Mouse (Mus musculus) sigmoid colon, adult 10 weeks (tissue): ENCODE data around the gene Slc7a5. TPM values are rescaled to one million over a fixed set of nuclear protein-coding genes. Genes with fewer than 3 reads are reported as not detected.

Experiments used
- polyA plus RNA-seq: library from polyadenylated mRNA; stranded (reverse); fragments of 350-450 nt; fragmentation: Illumina TruSeq; extraction: RNeasy Lipid Tissue Mini Kit (QIAGEN cat#74804); gene quantifications from one replicate; pipeline ENCODE4 v1.2.3, GENCODE M21; 2014; ENCODE audit warnings: low read depth, low replicate concordance

The Slc7a5 gene
- 1.4 TPM for polyA plus RNA-seq

DNA sequence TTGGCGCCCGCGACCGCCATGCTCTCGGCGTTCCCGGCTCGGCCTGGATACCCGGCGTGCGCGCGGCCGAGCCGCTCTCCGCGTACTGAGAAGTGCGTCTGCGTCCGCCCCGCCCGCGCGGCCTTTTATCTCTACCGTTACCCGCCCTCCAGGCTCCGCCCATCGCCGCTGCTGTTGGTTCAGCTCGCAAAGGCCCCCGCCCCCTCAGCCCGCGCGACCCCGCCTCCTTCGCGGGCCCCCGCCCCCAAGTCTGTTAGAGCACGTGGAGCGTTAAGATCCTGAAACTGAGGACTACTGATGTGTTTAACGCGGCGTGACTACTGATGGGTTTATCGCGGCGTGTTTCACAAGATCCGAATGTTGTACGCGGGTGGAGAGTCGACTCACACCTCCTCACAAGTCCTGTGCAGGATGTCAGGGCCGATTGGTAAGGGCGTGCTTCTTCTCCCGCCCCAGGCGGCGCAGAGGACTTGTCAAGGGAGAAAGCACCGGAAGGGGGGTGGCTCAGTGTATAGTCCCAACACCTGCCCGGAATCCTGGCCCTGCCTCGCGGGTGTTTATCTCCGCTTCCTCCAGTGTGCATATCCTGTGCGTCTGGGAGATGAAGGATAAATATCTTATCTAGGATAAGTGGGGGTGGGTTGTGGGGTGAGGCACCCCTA lies at the start of gene Slc7a5:
Gene Slc7a5, minus strand, starts transcription at position 108 of the 662 bp plus-strand sequence.

DNA sequence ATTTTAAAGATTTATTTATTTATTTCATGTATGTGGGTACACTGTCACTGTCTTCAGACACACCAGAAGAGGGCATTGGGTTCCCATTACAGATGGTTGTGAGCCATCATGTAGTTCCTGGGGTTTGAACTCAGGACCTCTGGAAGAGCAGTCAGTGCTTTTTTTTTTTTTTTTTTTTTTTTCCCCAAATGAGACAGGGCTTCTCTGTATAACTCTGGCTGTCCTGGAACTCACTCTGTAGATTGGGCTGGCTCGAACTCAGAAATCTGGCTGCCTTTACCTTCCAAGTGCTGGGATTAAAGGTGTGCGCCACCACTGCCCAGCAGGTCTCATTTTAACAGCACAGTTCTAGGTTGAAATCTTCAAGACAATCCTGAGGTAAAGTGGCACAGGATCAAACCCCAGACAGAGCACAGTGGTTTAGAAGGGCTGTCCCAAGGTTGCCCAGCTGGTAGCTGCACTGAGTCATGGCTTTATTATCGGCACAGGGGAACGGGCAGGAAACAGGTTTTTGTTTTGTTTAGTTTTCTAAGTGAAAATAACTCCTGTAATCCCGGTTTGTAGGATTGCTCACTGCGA lies 41.8 kb upstream of the Slc7a5 start, which contains the start of gene Banp:
Gene Banp, plus strand, starts transcription at position 529 of the 579 bp plus-strand sequence.

DNA sequence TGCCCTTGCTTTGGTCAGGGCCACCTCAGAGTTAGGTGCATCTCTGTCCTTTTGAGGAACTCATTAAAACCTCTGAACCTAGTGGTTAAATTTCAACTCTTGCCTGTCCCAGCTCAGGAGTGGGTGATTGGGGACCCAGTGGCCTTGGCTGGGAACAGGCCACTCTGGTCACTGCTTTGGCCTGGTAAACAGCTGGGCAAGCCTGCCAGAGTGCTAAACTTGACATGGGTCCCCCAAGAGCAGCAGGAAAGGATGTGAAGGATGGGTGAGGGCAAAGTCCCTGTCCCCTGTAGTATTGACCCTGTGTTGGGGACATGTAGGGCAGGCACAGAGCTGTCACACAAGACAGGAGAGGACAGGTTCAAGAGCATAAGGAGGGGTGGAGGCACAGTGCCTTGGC lies 37.3 kb upstream of the Slc7a5 start, which contains the start of gene Car5a:
Gene Car5a, minus strand, starts transcription at position 74 of the 400 bp plus-strand sequence.

Other genes starting within 250 kb of the Slc7a5 start
- gene Jph3, start 178.1 kb downstream of the Slc7a5 start, polyA plus RNA-seq, result not detected
- gene Klhdc4, start 78.1 kb downstream of the Slc7a5 start, polyA plus RNA-seq, result 2.6 TPM
- gene Car5a, start 37.2 kb upstream of the Slc7a5 start, polyA plus RNA-seq, result not detected
- 3.9 TPM for gene Banp, start 42.1 kb upstream of the Slc7a5 start, polyA plus RNA-seq